Mouse (Mus musculus): Measurements from ENCODE around the gene Akap1. TPM values are rescaled to one million over a fixed set of nuclear protein-coding genes. Genes with fewer than 3 reads are reported as not detected.
"Not testable (repeated sequence)": the region's sequence is repeated elsewhere in the genome, so short reads cannot be mapped to it uniquely, and the experiment has no call there.

Gene Akap1
- polyA plus RNA-seq, 1 experiment from 2014 or later = 34.1 TPM

DNA sequence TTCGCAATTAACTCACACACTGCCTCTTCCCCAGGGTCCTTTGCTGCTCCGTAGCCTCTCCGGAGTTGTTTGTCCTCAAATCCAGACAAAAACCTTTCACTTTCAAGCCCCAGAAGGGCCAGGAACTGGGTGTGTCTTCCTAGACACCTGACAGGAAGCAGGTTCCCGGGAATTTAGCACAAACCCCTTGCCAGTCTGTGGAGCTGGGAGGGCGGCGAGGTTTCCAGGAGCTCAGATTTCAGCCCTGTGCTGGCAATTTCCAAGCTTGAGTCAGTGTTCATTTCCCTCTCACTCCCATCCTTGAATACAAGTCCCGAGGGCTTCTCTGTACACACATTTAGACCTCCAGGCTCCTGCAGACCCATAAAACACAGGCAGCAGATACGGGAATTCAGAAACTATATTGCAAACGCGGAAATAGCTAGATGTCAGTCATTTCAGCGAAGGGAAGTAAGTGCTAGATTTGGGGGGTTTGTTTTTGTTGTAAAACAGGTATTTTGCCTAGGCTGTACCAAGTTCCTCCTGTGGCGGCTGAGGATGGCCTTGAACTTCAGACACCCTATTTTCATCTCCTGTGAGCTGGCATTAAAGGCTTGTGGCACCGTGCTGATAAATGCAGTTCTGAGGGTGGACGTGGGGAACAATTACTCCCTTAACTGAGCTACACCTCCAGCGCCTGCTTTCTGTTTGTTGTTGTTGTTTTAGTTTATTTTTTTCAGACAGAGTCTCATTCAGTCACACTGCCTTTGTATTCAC, 33.4 kb upstream of the Akap1 start:
- Histone ChIP-seq H3K27ac (ENCODE audit: poor library complexity, severe bottlenecking) (no peak overlapping the region), H3K4me2 (peak overlapping the region; percentile 44), H3K4me1 (replicated peaks) (peaks cover 27% of the 10 kb centered on the region), H3K4me3 (no peak overlapping the region), H3K36me3 (no peaks in the 10 kb centered on the region), H3K9ac (no peak overlapping the region), H3K9me3 (replicated peaks) (no peaks in the 10 kb centered on the region), H3K27me3 (replicated peaks) (no peaks in the 10 kb centered on the region)
- ATAC-seq (ENCODE audit: insufficient number of reproducible peaks, low FRiP score) = no peak
- 45% methylated on average over 15 of the region's 15 CpGs for WGBS

DNA sequence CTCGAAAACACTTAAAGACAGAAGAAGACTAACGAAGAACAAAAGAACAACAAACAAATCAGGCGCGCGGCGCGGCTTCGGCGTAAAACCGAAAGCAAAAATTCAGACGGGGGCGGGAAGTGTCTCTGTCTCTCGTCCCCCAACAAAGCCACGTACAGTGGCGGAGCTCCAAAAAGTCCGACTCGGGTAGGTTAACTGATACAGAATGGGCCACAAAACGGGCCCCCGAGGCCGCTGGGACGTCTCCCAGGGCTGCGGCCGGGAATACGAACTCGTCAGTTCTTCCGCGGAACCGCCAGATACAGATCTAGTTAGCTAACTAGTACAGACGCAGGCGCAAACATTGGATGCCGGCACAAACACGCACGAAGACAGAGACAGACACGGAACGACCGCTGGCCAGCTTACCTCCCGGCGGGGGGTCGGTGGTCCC, 31.4 kb upstream of the Akap1 start:
- not testable (repeated sequence) for H3K9me3 ChIP-seq (replicated peaks); H3K36me3 ChIP-seq; H3K27ac ChIP-seq (ENCODE audit: poor library complexity, severe bottlenecking); H3K4me1 ChIP-seq (replicated peaks); ATAC-seq (ENCODE audit: insufficient number of reproducible peaks, low FRiP score); H3K27me3 ChIP-seq (replicated peaks); H3K9ac ChIP-seq
- Histone ChIP-seq H3K4me3 (peak overlapping the region; percentile 41), H3K4me2 (peak overlapping the region; percentile 58)
- WGBS = 36% methylated on average over 28 of the region's 39 CpGs

DNA sequence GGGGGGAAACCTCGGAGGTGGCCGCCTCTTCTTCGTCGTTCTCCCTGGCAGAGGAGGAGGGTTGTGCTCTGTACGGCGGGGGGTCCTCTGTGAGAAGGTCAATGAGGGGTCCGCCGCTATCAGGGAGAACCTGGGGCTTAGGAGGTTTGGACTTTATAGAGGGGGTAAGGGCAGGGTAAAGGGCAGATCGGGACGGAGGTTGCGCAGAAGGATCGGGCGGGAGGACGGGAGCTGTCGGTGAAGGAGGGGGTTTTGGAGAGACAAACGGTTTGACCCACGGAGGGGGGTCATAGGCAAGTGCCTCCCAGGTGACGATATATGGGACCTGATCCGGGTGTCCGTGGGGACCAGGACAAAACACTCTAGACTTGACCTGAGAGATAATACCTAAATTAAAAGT, 30.8 kb upstream of the Akap1 start:
- Histone ChIP-seq H3K4me2 (peak overlapping the region; percentile 47), H3K4me3 (peak overlapping the region; percentile 41; the same call in 1 of the 2 replicates)

DNA sequence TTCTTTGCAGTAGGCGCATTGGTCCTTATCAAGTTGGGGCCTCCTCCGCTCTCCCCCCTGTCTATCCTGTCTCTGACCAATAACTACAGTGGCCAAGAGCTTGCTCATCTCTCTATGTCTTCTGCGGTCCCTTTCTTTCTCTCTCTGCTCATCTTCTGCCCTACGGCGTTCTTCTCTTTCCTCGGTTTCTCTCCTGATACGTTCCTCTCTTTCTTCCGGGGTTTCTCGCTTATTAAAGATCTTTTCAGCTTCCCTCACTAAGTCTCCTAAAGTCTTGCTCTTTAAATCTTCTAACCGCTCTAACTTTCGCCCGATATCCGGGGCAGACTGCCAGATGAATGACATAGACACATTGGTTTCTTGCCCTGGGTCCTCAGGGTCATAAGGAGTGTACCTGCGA, 29.9 kb upstream of the Akap1 start:
- not testable (repeated sequence) for H3K27me3 ChIP-seq (replicated peaks); H3K27ac ChIP-seq (ENCODE audit: poor library complexity, severe bottlenecking); H3K9me3 ChIP-seq (replicated peaks); ATAC-seq (ENCODE audit: insufficient number of reproducible peaks, low FRiP score); H3K36me3 ChIP-seq; H3K4me2 ChIP-seq; H3K4me1 ChIP-seq (replicated peaks); H3K9ac ChIP-seq; H3K4me3 ChIP-seq
- 94% methylated on average over 9 of the region's 14 CpGs for WGBS

More for the DNA sequence above, 30.8 kb upstream of the Akap1 start:
- H3K36me3 ChIP-seq; H3K4me1 ChIP-seq (replicated peaks); H3K9me3 ChIP-seq (replicated peaks); H3K9ac ChIP-seq; H3K27me3 ChIP-seq (replicated peaks); H3K27ac ChIP-seq (ENCODE audit: poor library complexity, severe bottlenecking); ATAC-seq (ENCODE audit: insufficient number of reproducible peaks, low FRiP score): not testable (repeated sequence)
- WGBS = 33% methylated on average over 14 of the region's 20 CpGs

DNA sequence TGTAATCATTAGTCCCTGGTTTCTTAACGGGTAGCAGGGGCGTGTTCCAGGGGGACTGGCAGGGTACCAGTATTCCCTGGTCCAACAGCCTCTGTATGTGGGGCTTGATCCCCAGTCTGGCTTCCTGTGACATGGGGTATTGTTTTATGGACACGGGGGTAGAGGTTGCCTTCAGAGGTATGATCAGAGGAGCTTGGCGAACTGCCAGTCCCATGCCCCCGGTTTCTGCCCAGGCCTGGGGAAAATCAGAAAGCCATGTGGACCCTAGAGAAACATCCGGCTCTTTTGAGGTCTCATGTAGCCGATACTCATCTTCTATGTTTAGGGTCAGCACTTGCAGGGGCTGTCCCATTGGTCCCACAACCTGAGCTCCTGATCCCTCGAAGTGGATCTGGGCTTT, 29.1 kb upstream of the Akap1 start:
- not testable (repeated sequence) for H3K36me3 ChIP-seq; H3K9me3 ChIP-seq (replicated peaks); H3K4me2 ChIP-seq; H3K27me3 ChIP-seq (replicated peaks); ATAC-seq (ENCODE audit: insufficient number of reproducible peaks, low FRiP score); H3K4me1 ChIP-seq (replicated peaks); H3K4me3 ChIP-seq; H3K27ac ChIP-seq (ENCODE audit: poor library complexity, severe bottlenecking); H3K9ac ChIP-seq
- 100% methylated on average over 3 of the region's 8 CpGs for WGBS

DNA sequence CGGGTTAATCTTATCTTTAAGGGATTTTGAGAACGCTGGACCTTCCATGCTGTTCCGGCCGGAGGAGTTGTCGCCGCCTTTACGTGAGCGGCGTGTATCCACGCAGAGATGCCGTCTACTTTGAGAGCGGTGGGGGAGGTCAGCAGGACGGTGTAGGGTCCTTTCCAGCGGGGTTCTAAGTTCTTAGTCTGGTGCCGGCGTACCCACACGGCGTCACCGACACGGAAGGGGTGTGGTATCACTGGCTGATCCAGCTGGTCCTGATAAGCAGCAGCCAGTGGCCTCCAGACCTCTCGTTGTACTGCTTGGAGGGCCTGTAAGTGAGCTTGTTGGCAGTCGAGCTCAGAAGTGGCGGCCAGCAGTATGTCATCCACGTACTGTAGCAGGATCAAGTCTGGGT, 28.4 kb upstream of the Akap1 start:
- H3K27me3 ChIP-seq (replicated peaks); ATAC-seq (ENCODE audit: insufficient number of reproducible peaks, low FRiP score); H3K27ac ChIP-seq (ENCODE audit: poor library complexity, severe bottlenecking); H3K4me2 ChIP-seq; H3K4me1 ChIP-seq (replicated peaks); H3K9me3 ChIP-seq (replicated peaks); H3K36me3 ChIP-seq; H3K4me3 ChIP-seq; H3K9ac ChIP-seq: not testable (repeated sequence)
- 78% methylated on average over 23 of the region's 24 CpGs for WGBS

DNA sequence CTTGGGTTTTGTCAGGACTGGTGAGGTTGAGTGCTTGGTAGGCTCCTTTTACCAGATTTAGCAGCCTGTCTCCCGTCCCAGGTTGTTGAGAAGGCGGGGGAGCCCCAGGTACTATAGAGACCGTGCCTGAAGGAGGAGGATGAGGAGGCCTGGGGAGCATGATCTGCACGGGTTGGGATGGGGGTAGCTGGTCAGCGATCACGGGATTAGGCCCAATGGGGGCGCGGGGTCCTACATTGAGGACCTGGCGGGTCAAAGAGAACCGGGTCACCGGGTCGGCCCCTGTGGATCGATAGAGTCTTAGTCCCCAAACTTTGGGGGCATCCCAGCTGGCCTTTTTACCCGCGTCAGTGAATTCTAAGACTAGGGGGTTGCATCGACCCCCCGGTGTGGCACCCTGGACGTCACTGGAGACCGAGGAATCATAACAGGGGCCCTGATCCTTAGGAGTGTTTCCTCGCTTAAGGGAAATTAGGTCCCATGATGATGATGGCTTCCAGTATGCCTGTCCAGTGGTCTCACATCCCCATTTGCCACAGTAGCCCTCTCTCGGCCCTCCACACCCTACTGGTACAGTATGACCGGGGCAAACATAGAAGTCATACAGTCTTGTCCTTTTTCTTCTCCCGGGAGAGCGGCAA, 27.7 kb upstream of the Akap1 start:
- 92% methylated on average over 20 of the region's 24 CpGs for WGBS
- not testable (repeated sequence) for H3K27me3 ChIP-seq (replicated peaks); H3K4me2 ChIP-seq; H3K9ac ChIP-seq; H3K4me3 ChIP-seq; H3K4me1 ChIP-seq (replicated peaks); H3K27ac ChIP-seq (ENCODE audit: poor library complexity, severe bottlenecking); H3K9me3 ChIP-seq (replicated peaks); H3K36me3 ChIP-seq; ATAC-seq (ENCODE audit: insufficient number of reproducible peaks, low FRiP score)

DNA sequence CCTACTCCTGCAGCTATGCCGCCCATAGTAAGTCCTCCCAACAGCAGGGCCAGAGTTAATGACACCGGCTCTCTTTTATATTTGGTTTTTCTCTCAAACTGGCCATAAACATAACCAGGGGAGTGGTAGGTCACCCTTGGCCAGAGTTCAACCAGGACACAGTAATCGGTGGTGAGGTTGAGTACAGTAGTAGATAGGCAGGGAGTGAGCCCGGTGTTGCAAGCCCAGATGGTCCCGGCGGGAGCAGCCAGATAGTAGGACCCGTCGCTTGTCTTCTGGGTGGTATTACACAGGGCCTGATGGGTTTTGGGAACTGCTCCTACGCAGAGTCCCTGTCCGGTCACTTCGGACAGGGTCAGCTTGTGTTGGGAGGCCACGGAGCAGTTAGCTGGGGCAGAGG, 27.1 kb upstream of the Akap1 start:
- H3K27ac ChIP-seq (ENCODE audit: poor library complexity, severe bottlenecking); H3K27me3 ChIP-seq (replicated peaks); H3K36me3 ChIP-seq; H3K4me3 ChIP-seq; H3K4me2 ChIP-seq; H3K9ac ChIP-seq; H3K9me3 ChIP-seq (replicated peaks); H3K4me1 ChIP-seq (replicated peaks); ATAC-seq (ENCODE audit: insufficient number of reproducible peaks, low FRiP score): not testable (repeated sequence)
- 94% methylated on average over 11 of the region's 12 CpGs for WGBS

DNA sequence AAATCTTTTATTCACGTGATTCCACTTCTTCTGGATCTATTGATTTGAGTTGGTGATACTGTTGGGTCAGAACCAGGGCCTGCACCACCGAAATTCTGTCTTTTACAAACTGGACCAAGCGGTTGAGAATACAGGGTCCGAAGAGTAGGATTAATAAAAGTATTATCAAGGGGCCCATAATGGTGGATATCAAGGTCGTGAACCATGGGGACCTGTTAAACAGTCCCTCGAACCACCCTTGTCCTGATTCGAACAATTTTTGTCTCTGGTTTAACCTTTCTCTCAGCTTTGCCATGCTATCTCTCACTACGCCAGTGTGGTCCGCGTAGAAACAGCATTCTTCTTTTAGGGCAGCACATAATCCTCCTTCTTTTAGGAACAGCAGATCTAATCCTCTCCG, 26.5 kb upstream of the Akap1 start:
- H3K36me3 ChIP-seq; ATAC-seq (ENCODE audit: insufficient number of reproducible peaks, low FRiP score); H3K4me2 ChIP-seq; H3K27ac ChIP-seq (ENCODE audit: poor library complexity, severe bottlenecking); H3K4me1 ChIP-seq (replicated peaks); H3K4me3 ChIP-seq; H3K27me3 ChIP-seq (replicated peaks); H3K9me3 ChIP-seq (replicated peaks); H3K9ac ChIP-seq: not testable (repeated sequence)
- 86% methylated on average over 7 of the region's 11 CpGs for WGBS

DNA sequence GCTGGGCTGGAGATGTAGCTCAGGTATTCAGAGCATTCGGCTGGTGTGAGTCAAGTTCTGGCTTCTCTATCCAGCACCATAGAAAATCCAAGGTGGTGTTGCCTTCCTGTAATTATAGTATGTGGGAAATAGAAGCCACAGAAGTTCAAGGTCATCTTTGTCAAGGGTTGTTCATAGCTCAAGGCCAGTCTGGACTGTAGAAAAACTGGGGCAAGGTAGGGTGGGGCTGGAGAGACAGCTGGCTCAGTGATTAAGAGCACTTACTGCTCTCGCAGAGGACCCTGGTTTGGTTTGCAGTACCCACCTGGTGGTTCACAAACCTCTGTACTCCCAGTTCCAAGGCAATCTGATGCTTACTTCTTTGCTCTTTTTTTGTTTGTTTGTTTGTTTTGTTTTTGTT, 24.6 kb upstream of the Akap1 start:
- Histone ChIP-seq H3K27me3 (replicated peaks) (no peaks in the 10 kb centered on the region), H3K4me3 (no peak overlapping the region), H3K4me1 (replicated peaks) (no peaks in the 10 kb centered on the region), H3K4me2 (no peak overlapping the region), H3K27ac (ENCODE audit: poor library complexity, severe bottlenecking) (no peak overlapping the region), H3K9me3 (replicated peaks) (no peaks in the 10 kb centered on the region), H3K36me3 (no peaks in the 10 kb centered on the region), H3K9ac (no peak overlapping the region)
- 77% methylated on average over 2 of the region's 2 CpGs for WGBS
- no peak for ATAC-seq (ENCODE audit: insufficient number of reproducible peaks, low FRiP score)

DNA sequence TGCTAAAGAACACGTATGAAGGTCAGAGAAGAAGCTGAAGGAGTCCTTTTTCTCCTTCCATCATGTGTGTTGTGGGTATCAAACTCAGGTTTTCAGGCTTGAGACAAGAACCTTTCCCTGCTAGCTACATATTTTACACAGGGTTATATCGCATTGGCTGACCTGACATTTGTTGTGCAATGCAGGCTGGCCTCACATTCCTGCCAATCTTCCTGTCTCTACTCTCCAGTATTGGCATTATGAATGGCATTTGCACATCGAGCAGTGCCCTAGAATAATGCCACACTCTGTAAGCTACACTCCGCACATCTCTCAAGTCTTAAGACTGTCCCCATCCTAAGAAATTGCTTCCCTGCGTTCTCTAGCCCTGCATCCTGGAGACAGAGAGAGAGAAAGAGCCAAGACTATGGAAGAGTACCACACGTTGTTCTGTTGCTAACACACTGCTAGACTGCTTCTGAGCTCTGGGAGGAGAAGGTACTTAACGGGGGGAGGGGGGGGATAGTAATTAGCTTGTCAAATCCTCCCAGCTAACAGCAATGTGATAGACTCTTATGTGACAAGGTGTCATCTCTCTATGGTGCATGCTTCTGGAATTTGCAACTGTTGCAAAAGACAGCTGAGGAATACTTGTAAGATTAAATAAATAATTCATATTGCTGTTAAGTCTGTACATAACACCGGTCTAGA, 20.1 kb upstream of the Akap1 start:
- WGBS = 60% methylated on average over 8 of the region's 8 CpGs
- H3K27me3 ChIP-seq (replicated peaks) = no peaks in the 10 kb centered on the region

More for the DNA sequence above, 20.1 kb upstream of the Akap1 start:
- Histone ChIP-seq H3K9ac (no peak overlapping the region), H3K27ac (ENCODE audit: poor library complexity, severe bottlenecking) (no peak overlapping the region), H3K4me2 (no peak overlapping the region), H3K4me3 (no peak overlapping the region), H3K4me1 (replicated peaks) (no peaks in the 10 kb centered on the region), H3K36me3 (no peaks in the 10 kb centered on the region), H3K9me3 (replicated peaks) (no peaks in the 10 kb centered on the region)
- ATAC-seq (ENCODE audit: insufficient number of reproducible peaks, low FRiP score) = no peak
